Mouse (Mus musculus): ENCODE measurements around the gene Pla2g3.

DNA sequence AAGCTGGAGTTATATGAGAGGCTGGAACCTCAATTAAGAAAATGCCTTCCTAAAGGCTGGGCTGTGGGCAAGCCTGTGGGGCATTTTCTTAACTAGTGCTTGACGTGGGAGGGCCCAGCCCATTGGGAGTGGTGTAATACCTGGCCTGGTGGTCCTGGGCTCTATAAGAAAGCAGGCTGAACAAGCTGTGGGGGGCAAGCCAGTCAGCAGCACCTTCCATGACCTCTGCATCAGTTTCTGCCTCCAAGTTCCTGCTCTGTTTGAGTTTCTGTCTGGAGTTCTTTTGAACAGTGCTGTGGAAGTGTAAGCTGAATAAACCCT lies 58.1 kb downstream of the Pla2g3 start:
- no peak for TF ChIP-seq CTCF (IDR thresholded peaks at IDR 0.05; ENCODE audit: low read depth, low read length)
- TF ChIP-seq POLR2A (IDR thresholded peaks at IDR 0.05; ENCODE audit: extremely low read depth, insufficient read depth, low read length): no peak

All from liver, adult 2 months (tissue).